Mouse (Mus musculus): ENCODE data around the gene Tsga13.

The Tsga13 gene

DNA sequence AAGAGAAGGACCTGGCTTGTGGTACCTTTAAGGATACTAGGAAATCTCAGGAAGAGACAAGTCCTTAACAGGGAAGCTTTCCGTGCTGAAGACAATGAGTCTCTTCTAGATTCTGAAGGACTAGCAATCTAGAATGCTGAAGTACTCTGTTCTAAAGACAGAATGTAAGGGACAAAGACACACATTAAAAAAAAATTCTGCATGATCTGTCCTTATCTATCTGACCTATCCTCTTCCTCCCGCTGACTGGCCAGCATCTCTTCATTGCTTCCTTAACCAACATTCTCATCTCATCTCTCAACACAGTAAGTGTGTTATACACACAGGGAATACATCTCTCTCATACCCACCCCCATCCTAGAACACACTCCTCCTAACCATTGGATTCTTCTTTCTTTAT is at the start of gene Tsga13:
TSS of gene Tsga13 (minus strand) at position 101 of the 400 bp plus-strand sequence.
- DNase-seq (ENCODE audit: low spot score) = no peak

DNA sequence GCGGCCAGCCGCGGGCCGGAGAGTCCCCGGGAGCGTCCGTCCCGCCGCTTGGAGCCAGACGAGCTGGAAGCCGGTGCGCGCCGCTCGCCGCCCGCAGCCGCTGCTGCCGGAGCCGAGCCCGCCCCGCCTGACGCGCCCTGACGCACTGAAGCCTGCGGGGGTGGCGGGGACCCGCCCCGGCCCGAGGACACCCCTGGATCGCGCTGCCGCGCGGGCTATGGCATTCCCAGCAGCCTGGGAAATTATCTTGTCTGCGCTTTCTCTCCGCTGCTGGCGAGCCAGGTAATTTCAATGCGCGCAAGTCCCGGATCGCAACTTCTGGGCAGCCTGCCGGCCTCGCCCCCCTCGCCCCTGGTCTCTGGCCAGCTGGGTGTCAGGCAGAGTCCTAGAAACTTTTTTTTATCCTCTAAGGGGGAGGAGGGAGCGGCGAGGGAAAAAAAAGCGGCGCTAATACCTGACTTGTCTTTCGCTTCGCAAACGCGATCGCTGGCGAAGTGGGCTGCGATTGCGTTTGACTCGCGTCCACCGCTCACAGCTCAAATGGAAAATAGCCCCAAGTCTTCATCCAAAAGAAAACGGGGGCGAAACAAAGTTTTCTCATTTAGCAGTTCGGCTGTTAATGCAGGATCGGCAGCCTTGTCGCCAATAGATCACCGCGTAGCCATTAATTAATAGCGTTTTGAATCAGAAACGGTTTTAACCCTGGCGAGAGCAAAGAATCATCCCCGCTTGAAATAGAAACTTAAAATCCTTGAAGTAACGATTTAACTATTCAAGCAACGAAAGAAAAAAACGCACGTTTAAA is 43.6 kb upstream of the Tsga13 start, which contains the start of gene Klf14:
TSS of gene Klf14 (minus strand) at position 343 of the 805 bp plus-strand sequence.
- DNase-seq (ENCODE audit: low spot score) = peak; percentile 35

GRCm38 (mm10) chr6:30957784-30958735 is 42.7 kb upstream of the Tsga13 start:
- peak; percentile 30 for DNase-seq (ENCODE audit: low spot score)

GRCm38 (mm10) chr6:30939264-30939663 is 23.9 kb upstream of the Tsga13 start:
- DNase-seq (ENCODE audit: low spot score) = no peak

- DNase-seq (ENCODE audit: low spot score) = no peak
These were observed 7.4 kb upstream of the Tsga13 start for GRCm38 (mm10) chr6:30922821-30923220.

GRCm38 (mm10) chr6:30921826-30922225 is 6.5 kb upstream of the Tsga13 start:
- no peak for DNase-seq (ENCODE audit: low spot score)

GRCm38 (mm10) chr6:30920834-30921675 is 5.7 kb upstream of the Tsga13 start:
- DNase-seq (ENCODE audit: low spot score) = no peak

GRCm38 (mm10) chr6:30907970-30908369 is 7.4 kb downstream of the Tsga13 start:
- DNase-seq (ENCODE audit: low spot score) = no peak

GRCm38 (mm10) chr6:30904911-30905310 is 10.5 kb downstream of the Tsga13 start:
- DNase-seq (ENCODE audit: low spot score) = no peak

- no peak for DNase-seq (ENCODE audit: low spot score)
These were observed 11.3 kb downstream of the Tsga13 start for GRCm38 (mm10) chr6:30904033-30904432.

GRCm38 (mm10) chr6:30897520-30897919 is 17.9 kb downstream of the Tsga13 start:
- no peak for DNase-seq (ENCODE audit: low spot score)

DNA sequence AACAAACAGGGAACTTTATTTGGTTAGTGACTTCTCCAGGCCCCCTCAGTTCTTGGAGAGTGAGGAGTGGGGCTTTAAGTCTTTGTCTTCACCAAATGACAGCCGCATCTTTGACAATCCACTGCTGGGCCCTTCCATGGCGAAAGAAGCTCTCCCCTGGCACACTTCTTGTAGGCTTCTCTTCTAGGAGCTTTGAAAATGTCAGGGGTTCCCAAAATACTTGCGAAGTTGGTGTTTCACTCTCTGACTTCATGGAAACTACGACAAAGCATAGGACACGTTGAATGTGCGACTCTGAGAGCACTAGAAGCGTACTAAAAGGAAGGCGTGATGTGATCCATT is 18.4 kb downstream of the Tsga13 start:
- no peak for DNase-seq (ENCODE audit: low spot score)

- DNase-seq (ENCODE audit: low spot score) = peak; percentile 96
These were observed 19.0 kb downstream of the Tsga13 start, which contains the start of gene Copg2 for GRCm38 (mm10) chr6:30896195-30896985. Copg2 (minus strand) TSS chr6:30896794.

DNA sequence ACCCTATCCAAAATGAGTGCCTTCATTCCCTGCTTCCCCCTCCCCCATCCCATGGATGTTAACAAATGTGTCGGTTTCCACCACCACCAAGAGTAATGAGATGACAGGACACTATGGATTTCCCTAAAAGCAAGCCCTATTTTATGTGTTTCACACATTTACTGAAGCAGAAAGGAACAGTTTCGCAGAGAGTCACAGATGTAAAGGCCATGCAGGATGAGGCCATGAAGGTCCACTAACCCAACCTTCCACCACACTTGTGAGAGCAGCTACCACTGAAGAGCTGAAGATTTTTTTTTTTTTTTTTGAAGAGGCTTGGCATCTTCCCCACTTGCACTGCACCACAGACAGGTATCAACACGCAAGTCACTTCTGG is 19.6 kb downstream of the Tsga13 start:
- no peak for DNase-seq (ENCODE audit: low spot score)

DNA sequence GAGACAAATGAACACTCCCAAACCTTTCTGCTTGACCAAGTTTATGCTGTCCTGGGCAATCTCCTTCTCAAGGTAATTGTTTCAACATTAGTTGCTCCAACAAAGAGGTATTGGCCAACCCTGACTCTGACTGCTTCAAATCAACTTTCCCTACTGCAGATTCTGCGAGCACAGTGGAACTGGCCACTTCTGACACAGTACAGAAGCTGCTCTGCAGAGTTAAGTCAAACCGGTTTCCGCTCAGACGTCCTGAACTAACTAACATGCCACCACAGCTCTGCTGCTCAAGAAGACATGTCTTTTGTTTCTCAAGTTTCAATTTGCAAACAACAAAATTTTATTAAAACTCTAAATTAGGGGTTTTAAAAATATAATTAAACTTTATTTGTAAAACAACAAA is 22.3 kb downstream of the Tsga13 start:
- DNase-seq (ENCODE audit: low spot score) = no peak

GRCm38 (mm10) chr6:30891761-30892160 is 23.6 kb downstream of the Tsga13 start:
- no peak for DNase-seq (ENCODE audit: low spot score)

DNA sequence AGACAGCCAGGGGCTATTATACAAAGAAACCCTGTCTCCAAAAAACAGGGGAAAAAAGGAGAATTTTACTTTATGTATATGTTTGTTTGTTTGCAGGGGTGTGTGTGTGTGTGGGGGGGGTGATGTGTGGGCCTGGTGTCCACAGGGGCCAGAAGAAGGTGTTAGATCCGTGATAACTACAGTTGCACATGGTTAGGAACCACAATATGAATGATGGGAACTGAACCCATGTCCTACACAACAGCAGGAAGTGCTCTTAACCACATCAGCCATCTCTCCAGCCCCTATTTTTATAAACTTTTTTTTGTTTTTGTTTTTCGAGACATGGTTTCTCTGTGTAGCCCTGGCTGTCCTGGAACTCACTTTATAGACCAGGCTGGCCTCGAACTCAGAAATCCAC is 30.5 kb downstream of the Tsga13 start:
- no peak for DNase-seq (ENCODE audit: low spot score)

DNA sequence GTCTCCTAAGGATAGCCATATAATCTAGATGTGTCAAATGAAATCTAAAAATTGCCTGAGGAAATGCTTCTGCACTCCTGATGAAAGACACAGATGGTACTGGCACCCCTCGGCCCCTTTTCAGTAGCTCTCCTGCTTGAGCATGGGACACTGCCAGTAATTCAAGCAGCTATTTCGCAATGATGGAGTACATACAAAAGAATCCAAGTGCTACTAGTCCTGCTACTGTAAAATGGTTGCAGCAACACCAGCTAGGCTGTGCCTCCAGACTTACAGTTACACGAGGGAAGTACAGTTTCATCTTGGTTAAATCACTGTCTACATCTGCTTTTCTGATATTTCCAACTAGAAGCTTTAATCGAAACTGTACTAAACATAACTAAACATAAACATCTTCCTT is 31.9 kb downstream of the Tsga13 start:
- DNase-seq (ENCODE audit: low spot score) = no peak

GRCm38 (mm10) chr6:30876661-30877060 is 38.7 kb downstream of the Tsga13 start:
- DNase-seq (ENCODE audit: low spot score) = peak; percentile 25

DNA sequence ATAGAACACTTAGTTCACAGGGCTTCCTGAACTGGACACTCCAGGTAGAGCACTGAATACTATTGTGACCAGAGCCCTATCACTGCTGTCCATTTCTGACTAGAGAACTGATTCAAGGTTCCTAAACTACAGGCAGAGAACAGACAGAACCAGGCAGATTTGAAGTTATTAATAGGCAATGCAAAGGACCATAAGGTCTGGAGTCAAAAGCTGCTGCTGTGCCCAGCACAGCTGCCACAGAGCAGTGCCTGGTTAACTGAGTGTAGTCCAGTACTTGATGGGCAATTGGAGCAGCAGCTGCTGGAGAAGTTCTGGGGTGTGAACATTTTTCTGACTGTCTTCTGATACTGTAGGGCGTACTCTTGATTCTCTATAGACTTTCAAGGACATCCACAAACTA is 48.9 kb downstream of the Tsga13 start:
- DNase-seq (ENCODE audit: low spot score) = no peak

DNA sequence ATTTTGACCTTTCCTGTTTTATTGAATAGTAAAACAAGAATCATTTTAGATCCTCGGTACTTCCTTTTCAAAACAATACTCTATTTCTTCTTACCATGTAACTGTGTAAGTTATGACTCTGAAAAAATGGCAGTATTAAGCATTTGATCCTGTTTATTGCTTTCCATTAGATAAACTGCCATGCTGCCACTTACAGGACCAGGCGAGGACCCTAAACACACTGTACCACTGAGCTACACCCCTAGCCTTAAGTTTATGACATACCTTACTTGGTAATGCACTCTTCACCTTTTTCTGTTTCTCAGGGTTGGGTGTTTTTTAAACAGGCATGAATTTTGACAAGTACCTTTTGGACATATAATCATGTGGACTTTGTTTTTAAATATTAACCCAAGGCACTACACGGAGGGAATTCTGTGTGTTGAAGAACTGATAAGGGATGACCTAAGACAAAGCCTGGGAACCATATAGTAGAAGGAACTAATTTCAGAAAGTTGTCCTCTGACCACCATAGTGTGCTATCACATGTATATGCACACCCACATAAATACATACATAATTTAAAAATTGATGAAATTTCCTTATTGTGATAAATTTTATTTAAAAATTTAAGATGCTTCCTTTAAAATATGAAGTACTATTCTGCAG is 50.2 kb downstream of the Tsga13 start:
- no peak for DNase-seq (ENCODE audit: low spot score)
